Mouse (Mus musculus) midbrain, embryonic 10.5 days (tissue): ENCODE results near the gene Pbx1. TPM values are rescaled to one million over a fixed set of nuclear protein-coding genes. Genes with fewer than 3 reads are reported as not detected.

ENCODE experiments used
- DNase-seq: peaks from one replicate; pipeline ENCODE4 v3.0.0-alpha.2; 2017; ENCODE audit warnings: low spot score
- H3K27ac ChIP-seq: fragments of 300-500 bp; sonication (generic); replicated peaks from 2 replicates; pipeline ENCODE4 v1.5.1; 2016; ENCODE audit warnings: mild to moderate bottlenecking
- H3K27me3 ChIP-seq: fragments of 300-500 bp; sonication (generic); 2 replicates; pipeline ENCODE4 v1.6.1; 2016; ENCODE audit warnings: low read depth, mild to moderate bottlenecking; ENCODE audit not compliant: poor library complexity, severe bottlenecking
- H3K36me3 ChIP-seq: fragments of 300-500 bp; sonication (generic); 2 replicates; pipeline ENCODE4 v1.6.1; 2016; ENCODE audit warnings: mild to moderate bottlenecking, moderate library complexity
- H3K4me1 ChIP-seq: fragments of 300-500 bp; sonication (generic); 2 replicates; pipeline ENCODE4 v1.6.1; 2016
- H3K4me3 ChIP-seq: fragments of 300-500 bp; sonication (generic); 2 replicates; pipeline ENCODE4 v1.5.1; 2016; ENCODE audit warnings: mild to moderate bottlenecking, moderate library complexity
- H3K9me3 ChIP-seq: fragments of 300-500 bp; sonication (generic); replicated peaks from 2 replicates; pipeline ENCODE4 v1.6.1; 2016; ENCODE audit warnings: mild to moderate bottlenecking
- WGBS: fragments of 180-500 bp; shearing (Covaris S2); methylation state at CpG from one replicate; pipeline ENCODE4 v1.1.7; 2016; 5-methylcytosine and 5-hydroxymethylcytosine counted together
- polyA plus RNA-seq: library from polyadenylated mRNA; unstranded; fragments of >200 nt; fragmentation: Nextera tagmentation; extraction: Ambion mirVana; gene quantifications from 2 replicates; pipeline ENCODE4 v1.2.1, GENCODE M21; 2016

The Pbx1 gene
- polyA plus RNA-seq, 1 experiment from 2014 or later = 34.9 TPM

DNA sequence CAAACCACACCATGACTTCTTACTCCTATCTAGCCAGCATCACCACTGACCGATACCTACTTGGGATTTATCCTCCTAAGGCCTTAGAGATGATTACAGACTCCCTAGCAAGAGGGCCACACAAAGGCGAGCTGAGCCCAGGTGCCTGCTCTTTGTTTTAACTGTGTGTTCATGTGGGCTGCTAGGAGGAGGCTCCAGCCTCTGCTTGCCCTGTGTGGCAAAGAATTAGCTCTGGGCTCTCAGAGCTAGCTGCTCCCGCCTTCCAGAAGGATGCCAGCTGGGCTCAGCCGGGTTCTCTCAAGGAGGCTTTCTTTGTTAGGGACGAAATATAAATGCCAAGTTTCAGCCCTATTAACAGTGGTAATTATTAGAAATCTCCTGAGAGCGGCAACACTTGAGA, 14.4 kb downstream of the Pbx1 start:
- 27% methylated on average over 6 of the region's 6 CpGs for WGBS
- peaks cover 46% of the 10 kb centered on the region for H3K4me1 ChIP-seq
- H3K4me3 ChIP-seq = no peak overlapping the region; the same call in 1 of the 2 replicates
- H3K36me3 ChIP-seq = peaks cover 66% of the 10 kb centered on the region
- H3K27me3 ChIP-seq = peaks cover 17% of the 10 kb centered on the region
- peak overlapping the region; percentile 76 for H3K27ac ChIP-seq
- H3K9me3 ChIP-seq = no peaks in the 10 kb centered on the region
- DNase-seq = no peak

DNA sequence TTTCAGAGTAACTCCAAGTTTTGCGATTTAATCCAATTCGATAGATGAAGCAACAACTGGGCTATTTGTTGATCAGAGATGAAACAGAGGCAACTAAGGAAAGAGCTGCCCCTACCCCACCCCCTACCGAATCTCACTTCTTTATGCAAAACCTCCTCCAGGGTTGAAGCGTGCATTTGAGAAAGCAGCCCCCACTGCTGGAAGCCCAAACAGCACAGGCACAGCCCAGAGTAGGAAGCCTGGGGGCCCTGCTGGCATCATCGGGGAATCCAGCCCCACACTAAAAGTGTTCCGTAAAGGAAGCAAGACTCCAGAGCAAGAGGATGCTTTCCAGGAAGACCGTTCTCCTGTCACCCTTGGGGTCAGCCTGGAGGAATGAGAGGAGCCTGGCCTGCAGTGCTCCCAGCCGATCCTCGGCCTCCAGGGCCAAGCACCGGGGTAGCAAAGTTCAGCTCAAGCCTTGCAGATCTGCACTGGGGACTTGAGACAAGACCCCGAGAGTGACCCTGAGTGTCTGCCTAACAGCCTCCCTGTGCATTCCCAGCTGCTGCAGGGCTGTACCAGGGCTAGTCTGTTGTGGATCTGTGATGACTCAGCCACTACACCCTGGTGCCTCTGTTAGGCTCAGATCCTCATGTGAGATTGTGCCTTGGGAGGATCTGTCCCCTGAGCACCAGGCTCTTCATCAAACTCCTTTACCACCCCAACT, 15.2 kb downstream of the Pbx1 start:
- Histone ChIP-seq H3K27me3 (peaks cover 19% of the 10 kb centered on the region), H3K4me3 (peak overlapping the region; percentile 18), H3K36me3 (peaks cover 59% of the 10 kb centered on the region), H3K4me1 (peaks cover 48% of the 10 kb centered on the region), H3K9me3 (no peaks in the 10 kb centered on the region), H3K27ac (peak overlapping the region; percentile 76)
- DNase-seq = peak; percentile 44
- WGBS = 9% methylated on average over 11 of the region's 11 CpGs

DNA sequence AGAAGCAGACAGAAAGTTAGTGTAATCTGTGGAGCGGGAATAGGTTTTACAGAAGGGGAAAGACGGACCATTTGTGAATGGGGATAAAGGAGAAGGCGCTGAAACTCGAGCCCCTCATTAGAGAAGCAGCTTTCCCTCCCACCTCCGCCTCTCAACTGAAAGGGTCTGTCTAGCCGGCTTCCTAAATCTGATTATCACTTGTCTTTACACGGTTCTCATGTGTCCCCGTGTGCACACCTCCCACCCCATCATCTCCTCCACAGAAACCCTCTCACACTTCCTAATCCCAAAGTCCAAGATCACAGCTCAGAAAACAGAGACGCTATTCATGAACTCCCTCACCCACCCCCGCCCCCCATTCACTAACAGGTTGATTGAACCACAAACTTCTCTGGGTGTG, 21.5 kb downstream of the Pbx1 start:
- Histone ChIP-seq H3K27me3 (peaks cover 44% of the 10 kb centered on the region), H3K4me3 (0 out of 2 replicates have a peak overlapping the region, but pooled peaks have one; percentile 31), H3K27ac (0 out of 2 replicates have a peak overlapping the region, but pooled peaks have one; percentile 64), H3K4me1 (peaks cover 72% of the 10 kb centered on the region), H3K9me3 (no peaks in the 10 kb centered on the region), H3K36me3 (peaks cover 53% of the 10 kb centered on the region)
- 4% methylated on average over 10 of the region's 10 CpGs for WGBS
- DNase-seq = peak; percentile 55

DNA sequence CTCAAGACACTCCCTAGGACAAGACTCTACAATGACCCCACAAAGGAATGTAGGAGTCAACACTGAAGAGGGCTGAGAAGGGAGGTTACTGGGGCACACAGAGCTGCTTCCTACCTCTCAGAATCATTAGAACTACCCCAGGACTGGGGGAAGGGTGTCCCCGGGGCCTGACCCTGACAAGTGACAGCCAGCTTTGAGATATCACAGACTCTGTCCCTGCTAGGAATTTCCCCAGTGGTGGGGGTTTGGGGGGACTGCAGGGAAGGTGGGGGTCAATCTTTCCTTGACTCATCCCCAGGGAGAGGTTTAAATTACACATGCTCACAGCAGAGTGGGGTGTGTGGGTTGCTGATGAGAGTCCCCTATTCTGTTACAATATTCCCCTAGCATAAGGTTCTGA, 22.0 kb downstream of the Pbx1 start:
- Histone ChIP-seq H3K4me1 (peaks cover 72% of the 10 kb centered on the region), H3K27me3 (peaks cover 44% of the 10 kb centered on the region), H3K36me3 (peaks cover 55% of the 10 kb centered on the region), H3K4me3 (peak overlapping the region; percentile 31), H3K9me3 (no peaks in the 10 kb centered on the region), H3K27ac (peak overlapping the region; percentile 64; the same call in 1 of the 2 replicates)
- 26% methylated on average over 1 of the region's 1 CpGs for WGBS
- DNase-seq = no peak

DNA sequence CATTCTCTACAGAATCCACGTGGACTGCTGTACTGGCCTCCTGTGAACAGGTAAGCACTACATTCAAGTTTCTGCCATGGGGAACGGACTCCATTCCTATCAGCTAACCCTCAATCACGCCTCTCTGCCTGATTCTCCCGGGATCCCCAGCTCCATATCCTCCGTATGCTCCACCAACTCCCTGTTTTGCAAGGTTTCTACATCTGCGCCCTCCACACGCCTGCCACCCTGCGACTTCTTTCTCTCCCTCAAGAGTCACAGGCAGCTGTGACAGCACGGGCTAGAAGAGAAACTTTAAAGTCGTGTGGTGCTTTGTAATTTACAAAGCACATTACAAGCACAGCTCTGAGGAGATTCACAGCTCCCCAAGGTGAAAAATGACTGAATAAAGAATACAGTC, 23.3 kb downstream of the Pbx1 start:
- no peak for DNase-seq
- H3K27me3 ChIP-seq = peaks cover 39% of the 10 kb centered on the region
- H3K9me3 ChIP-seq = no peaks in the 10 kb centered on the region
- H3K4me1 ChIP-seq = peaks cover 78% of the 10 kb centered on the region
- 86% methylated on average over 10 of the region's 10 CpGs for WGBS
- H3K36me3 ChIP-seq = peaks cover 45% of the 10 kb centered on the region
- H3K27ac ChIP-seq = no peak overlapping the region
- H3K4me3 ChIP-seq = no peak overlapping the region

DNA sequence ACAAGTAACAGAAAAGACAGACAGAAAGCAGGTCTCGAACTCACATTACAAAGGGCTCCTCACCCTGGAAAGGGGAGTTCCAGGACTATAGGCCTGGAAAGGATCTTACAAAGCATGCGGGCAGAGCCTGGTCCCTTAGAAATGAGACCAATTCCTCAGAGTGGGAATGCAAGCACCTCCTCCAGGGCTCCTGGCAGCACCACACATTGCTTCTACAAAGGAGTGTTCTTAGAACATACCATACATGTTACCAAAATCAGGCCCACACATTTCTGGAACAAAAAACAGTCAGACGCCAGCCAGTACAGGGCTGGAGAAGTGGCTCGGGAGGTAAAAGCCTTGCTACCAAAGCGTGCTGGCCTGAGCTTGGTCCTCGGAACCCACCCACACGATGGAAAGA, 24.1 kb downstream of the Pbx1 start:
- DNase-seq = no peak
- Histone ChIP-seq H3K27ac (no peak overlapping the region), H3K27me3 (peaks cover 31% of the 10 kb centered on the region), H3K4me3 (no peak overlapping the region), H3K4me1 (peaks cover 86% of the 10 kb centered on the region), H3K9me3 (no peaks in the 10 kb centered on the region), H3K36me3 (peaks cover 38% of the 10 kb centered on the region)
- WGBS = 87% methylated on average over 7 of the region's 7 CpGs

DNA sequence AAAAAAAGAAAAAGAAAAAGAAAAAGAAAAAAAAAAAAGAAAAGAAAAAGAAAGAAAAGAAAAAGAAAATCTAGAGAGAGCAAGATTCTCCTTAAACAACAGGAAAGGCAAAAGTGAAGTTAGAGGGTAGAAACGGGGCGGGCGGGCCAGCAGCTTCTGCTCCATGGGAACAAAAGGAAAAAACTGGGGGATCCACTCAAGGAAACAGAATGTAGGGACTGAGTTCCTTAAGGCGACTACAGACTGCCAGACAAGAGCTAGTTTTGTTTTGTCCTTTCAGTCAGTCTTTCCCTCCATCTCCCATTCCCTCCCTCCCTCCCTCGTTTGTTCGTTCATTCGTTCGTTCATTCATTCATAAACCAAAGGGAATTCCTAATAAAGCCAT, 25.8 kb downstream of the Pbx1 start:
- peaks cover 90% of the 10 kb centered on the region for H3K4me1 ChIP-seq
- no peak for DNase-seq
- WGBS = 19% methylated on average over 8 of the region's 8 CpGs

DNA sequence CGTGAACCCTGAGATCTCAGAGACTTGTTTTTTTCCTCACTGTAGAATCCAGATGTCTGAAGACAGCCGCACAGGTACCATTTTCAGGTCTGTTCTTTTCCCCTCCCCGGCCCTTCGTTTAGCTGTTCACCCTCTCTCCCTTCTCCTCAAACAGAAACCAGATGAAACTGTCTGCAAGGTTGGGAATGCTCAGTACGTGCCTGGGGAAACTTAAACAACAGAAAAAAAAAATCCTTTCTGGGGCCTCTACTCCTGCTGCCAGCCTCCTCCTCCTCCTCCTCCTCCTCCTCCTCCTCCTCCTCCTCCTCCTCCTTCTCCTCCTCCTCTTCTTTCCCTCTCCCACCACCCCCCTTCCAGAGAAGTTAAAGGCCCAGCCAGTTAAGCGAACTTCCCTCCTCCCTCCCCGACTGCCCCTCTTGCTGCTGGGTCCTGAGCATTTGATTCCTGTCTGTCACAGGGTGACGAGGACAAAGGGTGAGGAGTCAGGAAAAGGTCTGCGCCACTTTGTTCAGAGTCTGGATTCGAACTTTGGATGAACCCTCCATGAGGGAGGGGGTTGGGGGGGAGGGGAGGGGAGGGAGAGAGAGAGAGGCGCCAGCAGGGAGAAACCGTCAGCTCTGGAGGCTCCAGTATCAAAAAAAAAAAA, 26.3 kb downstream of the Pbx1 start:
- H3K27me3 ChIP-seq = peaks cover 25% of the 10 kb centered on the region
- peak overlapping the region; percentile 69 for H3K27ac ChIP-seq
- peaks cover 85% of the 10 kb centered on the region for H3K4me1 ChIP-seq
- 19% methylated on average over 11 of the region's 12 CpGs for WGBS
- H3K4me3 ChIP-seq = no peak overlapping the region
- DNase-seq = peak; percentile 61
- H3K9me3 ChIP-seq = no peaks in the 10 kb centered on the region
- peaks cover 49% of the 10 kb centered on the region for H3K36me3 ChIP-seq

More for the DNA sequence above, 25.8 kb downstream of the Pbx1 start:
- H3K27ac ChIP-seq = no peak overlapping the region
- no peaks in the 10 kb centered on the region for H3K9me3 ChIP-seq
- peaks cover 25% of the 10 kb centered on the region for H3K27me3 ChIP-seq
- no peak overlapping the region for H3K4me3 ChIP-seq
- H3K36me3 ChIP-seq = peaks cover 44% of the 10 kb centered on the region

DNA sequence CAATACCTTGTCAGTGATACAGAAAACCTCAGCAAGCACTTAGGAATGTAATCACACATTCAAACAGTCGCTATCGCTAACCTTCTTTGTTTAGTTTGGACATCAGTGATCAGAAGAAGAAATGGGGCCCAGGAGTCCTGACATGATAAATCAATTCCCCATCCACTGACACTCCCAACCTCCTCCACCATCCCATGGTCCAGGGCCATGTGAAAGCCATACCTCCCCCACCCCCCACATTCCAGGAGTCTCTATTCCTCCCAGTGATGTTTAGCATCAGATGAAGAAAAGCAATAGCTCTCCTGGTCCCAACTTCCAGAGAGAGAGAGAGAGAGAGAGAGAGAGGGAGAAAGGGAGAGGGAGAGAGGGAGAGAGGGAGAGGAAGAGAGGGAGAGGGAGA, 28.5 kb downstream of the Pbx1 start:
- H3K27me3 ChIP-seq = peaks cover 14% of the 10 kb centered on the region
- 85% methylated on average over 2 of the region's 2 CpGs for WGBS
- H3K9me3 ChIP-seq = no peaks in the 10 kb centered on the region
- peaks cover 45% of the 10 kb centered on the region for H3K36me3 ChIP-seq
- no peak overlapping the region for H3K27ac ChIP-seq
- peaks cover 63% of the 10 kb centered on the region for H3K4me1 ChIP-seq
- H3K4me3 ChIP-seq = no peak overlapping the region
- no peak for DNase-seq

DNA sequence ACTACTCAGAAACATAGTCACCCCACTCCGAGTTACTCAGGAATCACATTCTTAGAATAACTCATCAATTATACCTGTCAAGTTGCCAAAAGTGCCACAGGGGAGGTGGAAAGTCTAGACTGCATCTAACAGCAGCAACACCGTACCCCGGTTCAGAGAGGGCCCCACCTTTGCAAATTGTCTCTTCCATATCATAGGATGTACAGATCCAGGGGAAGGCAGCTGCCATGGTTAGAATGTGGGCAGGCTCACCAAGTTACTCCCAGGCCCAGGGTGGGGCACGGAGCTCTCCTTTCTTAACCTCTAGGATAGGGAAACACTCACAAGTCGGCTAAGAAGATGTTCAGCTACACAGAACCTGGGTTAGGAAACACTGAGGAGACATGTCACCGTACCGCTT, 29.4 kb downstream of the Pbx1 start:
- no peak for DNase-seq
- WGBS = 78% methylated on average over 7 of the region's 7 CpGs
- H3K4me1 ChIP-seq = peaks cover 55% of the 10 kb centered on the region

DNA sequence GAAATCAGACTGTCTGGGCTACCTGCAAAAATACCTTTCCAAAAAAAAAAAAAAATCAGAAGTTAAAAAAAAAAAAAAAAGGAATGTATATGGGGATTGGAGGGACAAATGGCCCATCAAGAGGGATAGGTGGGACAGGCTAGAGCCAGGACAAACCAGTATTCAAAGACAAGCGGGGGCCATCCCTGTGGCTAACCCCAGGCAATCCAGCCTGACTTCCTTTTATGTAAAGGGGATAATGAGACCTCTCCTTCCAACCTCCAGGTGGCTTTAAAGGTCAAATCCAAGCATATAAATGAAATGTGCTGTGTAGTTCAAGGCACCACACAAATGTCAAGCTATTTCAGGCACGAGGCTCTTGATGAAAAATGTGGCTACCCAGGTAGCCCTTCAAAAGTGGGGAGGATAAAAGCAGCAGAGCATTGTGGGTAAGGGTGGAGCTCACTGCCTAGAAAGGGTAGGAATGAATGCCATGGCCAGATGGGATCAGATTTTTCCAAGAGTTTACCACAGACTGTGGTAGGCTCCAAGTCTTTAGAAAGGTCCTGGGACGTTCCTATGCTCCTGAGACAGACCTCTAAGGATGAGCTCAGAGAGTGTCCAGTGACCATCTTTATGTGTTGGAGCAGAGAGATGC, 36.4 kb downstream of the Pbx1 start:
- Histone ChIP-seq H3K27me3 (no peaks in the 10 kb centered on the region), H3K4me1 (peaks cover 42% of the 10 kb centered on the region), H3K27ac (no peak overlapping the region), H3K36me3 (peaks cover 44% of the 10 kb centered on the region), H3K9me3 (no peaks in the 10 kb centered on the region), H3K4me3 (no peak overlapping the region)
- WGBS = 80% methylated on average over 3 of the region's 3 CpGs
- no peak for DNase-seq

More for the DNA sequence above, 29.4 kb downstream of the Pbx1 start:
- no peak overlapping the region for H3K27ac ChIP-seq
- H3K4me3 ChIP-seq = no peak overlapping the region
- peaks cover 42% of the 10 kb centered on the region for H3K36me3 ChIP-seq
- H3K27me3 ChIP-seq = peaks cover 7% of the 10 kb centered on the region; the same call in 1 of the 2 replicates
- H3K9me3 ChIP-seq = no peaks in the 10 kb centered on the region

DNA sequence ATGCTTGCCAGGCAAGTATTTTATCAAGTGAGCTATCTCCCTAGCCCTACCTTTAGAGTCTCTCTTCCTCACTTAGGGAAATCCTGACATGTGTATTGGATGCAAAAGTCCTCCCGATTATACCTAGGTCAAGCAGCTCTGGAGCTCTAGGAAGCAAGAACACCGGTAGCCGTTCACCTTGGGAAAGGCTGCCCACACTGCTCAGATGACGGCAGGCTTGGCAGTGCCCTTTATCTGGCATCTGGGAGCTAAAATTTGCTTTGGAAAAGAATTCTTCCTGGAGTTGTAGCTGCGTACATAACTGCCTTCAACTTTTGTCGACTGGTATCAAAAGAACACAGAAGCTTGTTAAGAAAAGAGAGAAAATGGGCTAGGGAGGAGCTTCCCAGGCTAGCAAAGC, 37.5 kb downstream of the Pbx1 start:
- Histone ChIP-seq H3K9me3 (no peaks in the 10 kb centered on the region), H3K4me1 (peaks cover 42% of the 10 kb centered on the region), H3K4me3 (no peak overlapping the region), H3K27ac (no peak overlapping the region), H3K36me3 (peaks cover 46% of the 10 kb centered on the region), H3K27me3 (no peaks in the 10 kb centered on the region)
- 86% methylated on average over 6 of the region's 6 CpGs for WGBS
- no peak for DNase-seq

DNA sequence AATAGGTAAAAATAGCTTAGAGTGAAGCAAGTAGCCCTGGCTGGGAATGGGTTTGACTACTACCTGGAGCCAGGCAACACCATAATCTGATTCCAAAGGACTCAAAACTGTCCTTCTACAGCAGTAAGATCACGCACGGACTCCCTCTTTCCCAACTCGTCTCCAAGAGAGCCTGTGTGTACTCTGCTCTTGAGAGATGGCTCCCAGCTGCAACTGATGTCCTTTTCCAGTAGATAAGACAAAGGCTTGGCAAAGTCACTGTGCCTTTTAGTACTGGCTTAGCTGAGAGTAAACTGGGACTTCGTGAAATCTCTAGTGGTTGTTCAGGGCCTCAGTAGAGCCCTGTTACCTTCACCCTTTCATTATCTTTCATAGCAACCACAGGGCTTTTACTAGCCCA, 38.6 kb downstream of the Pbx1 start:
- H3K27ac ChIP-seq = no peak overlapping the region
- H3K4me1 ChIP-seq = peaks cover 42% of the 10 kb centered on the region
- no peaks in the 10 kb centered on the region for H3K27me3 ChIP-seq
- WGBS = 75% methylated on average over 4 of the region's 4 CpGs
- no peak overlapping the region for H3K4me3 ChIP-seq
- DNase-seq = no peak
- peaks cover 47% of the 10 kb centered on the region for H3K36me3 ChIP-seq
- no peaks in the 10 kb centered on the region for H3K9me3 ChIP-seq
